Mouse (Mus musculus): ENCODE results near the gene Arhgap32.
"Not testable (repeated sequence)": the region's sequence is repeated elsewhere in the genome, so short reads cannot be mapped to it uniquely, and the experiment has no call there.

Arhgap32 gene

DNA sequence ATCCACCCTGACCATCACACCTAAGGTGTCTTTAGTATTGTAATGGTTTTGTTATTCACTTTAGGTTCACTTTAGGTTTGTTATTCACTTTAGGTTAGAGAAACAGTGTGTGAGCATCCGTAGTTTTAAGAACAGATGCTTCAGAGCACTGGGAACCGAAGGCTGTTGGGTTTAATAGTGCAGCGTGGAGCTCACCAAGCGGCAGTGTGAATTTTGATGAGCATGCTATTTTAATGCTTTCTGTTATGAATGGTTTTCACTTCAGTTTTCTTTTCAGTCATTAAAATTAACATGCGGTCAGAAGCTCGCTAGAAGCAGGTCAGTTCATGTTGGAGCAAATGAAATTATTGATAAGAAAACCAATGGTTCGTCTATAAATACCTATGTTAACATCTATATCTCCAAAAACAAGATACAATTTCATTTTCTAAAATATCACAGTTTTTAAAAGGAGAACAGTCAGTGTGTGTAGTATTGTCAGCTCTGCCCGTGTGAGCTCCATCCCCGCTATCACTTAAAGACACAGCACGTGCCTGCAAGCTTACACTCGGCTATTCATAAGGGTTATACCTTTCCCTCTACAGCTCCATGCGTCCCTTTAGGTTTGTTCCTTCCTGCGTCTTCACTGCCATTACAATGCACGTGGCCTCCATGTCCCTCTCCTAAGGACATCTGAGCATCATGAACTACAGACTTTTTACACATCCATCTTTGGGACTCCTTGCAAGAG, 21.9 kb downstream of the Arhgap32 start:
- no peak for DNase-seq (ENCODE audit: low read depth, low spot score)

- no peak for DNase-seq (ENCODE audit: low read depth, low spot score)
Observed at GRCm38 (mm10) chr9:32138616-32139015, 22.7 kb downstream of the Arhgap32 start.

DNA sequence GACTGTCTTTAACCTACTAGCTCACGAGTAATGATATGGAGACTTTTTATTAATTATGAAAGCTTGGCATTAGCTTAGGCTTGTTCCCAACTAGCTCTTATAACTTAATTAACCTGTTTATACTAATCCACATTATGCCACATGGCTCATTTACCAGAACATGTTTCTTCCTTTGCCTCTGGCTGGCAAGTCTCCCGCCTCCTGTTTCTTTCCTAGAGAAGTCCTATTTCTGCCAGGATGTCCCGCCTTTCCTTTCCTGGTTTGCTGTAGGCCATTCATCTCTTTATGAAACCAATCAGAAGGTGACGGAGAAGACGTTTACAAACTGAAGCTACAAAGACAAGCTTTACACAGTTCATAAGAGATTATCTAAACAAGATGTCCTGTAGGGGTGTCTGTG, 23.7 kb downstream of the Arhgap32 start:
- no peak for DNase-seq (ENCODE audit: low read depth, low spot score)

DNA sequence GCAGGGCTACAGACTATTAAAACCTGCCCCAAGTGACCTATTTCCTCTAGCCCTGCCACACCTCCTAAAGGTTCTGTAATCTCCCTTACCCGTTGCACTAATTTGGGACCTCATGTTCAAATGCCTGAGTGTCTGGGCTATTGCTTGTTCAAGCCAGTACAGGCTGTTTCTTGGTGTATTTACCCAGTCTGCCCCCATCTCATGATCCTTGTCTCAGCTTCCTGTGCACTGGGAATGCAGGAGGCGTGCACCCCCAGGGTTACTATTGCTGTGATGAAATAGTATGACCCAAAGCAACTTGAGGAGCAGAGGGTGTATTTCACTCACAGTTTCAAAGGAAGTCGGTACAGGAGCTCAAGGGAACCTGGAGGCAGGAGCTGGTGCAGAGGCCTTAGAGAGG, 26.9 kb downstream of the Arhgap32 start:
- DNase-seq (ENCODE audit: low read depth, low spot score): no peak

DNA sequence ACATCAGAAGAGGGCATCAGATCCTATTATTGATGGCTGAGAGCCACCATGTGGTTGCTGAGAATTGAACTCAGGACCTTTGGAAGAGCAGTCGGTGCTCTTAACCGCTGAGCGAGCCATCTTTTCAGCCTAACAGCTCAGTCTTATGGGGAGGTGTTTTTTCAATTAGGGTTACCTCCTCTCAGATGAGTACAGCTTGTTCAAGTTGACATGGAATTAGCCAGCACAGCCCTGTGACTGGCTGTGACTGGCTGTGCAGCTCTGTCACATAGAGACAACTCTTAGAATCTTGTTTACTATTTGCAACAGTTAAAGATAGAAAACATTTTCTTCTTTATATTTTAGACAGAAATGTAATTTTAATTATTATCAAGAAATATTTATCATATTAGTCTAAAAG, 27.5 kb downstream of the Arhgap32 start:
- no peak for DNase-seq (ENCODE audit: low read depth, low spot score)

- DNase-seq (ENCODE audit: low read depth, low spot score): no peak
Observed at GRCm38 (mm10) chr9:32146257-32146996, 30.5 kb downstream of the Arhgap32 start.

- no peak for DNase-seq (ENCODE audit: low read depth, low spot score)
Observed at GRCm38 (mm10) chr9:32149241-32149640, 33.3 kb downstream of the Arhgap32 start.

DNA sequence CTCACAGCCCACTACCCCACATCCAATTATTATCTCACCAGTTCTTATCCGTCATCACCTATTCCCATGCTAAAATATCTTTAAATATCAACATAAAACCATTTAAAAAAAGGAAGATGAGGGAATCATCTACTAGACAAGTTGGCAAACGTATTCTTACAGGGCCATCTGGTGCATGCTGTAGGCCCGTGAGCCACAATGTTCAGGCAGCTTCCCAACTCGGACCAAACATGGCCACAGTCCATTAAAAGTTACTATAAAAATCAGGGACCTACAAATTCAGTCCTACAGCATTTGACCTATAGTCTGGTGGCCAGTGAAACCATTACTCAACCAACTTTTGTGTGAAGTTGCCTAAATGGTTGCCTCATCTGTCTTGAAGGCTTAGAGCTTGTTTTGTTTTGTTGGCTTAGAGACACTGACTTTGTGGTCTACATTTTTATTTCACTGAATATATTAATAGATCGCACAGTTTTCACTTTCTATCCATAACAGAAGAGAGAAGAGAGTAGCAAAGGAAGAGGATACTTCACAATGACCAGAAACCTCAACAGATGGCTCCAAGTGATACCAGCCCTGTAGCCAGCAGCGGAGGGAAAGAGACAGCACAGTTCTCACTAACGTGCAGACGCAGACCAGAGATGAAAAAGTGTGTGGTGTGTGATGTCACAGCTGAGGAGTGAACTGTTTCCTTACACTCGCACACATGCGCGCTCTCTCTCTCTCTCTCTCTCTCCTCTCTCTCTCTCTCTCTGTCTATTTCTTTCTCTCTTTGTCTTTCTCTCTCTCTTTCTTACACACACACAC, 34.1 kb downstream of the Arhgap32 start:
- no peak for DNase-seq (ENCODE audit: low read depth, low spot score)

DNA sequence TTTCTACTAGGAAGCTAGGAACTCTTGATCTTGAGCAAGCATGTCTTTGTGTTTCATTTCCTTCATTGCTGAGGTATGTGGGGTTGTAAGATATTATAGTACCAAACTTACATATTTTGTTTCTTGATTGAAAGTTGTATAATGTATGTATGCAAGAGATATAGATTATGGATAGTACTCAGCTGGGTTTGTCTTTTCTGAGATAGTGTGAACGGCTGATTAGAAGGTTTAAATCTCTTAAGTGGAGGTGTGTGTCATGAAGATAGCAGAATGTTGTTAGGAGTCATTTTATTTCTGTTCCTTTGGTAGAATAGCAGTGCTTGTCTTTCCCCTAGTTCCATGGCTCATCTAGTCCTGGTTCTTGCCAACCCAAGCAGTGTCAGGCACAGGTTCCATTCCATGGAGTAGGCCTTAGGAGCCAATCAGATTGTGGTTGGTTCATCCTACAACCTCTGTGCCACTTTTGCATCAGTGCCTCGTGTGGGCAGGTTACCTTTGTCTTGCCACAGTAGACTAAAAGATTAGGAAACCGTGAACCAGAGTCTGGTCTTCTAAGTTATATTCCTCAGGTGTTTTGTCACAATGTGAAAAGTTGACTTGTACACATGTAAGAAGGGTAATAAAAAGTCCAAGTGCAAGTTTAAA, 38.9 kb downstream of the Arhgap32 start:
- no peak for DNase-seq (ENCODE audit: low read depth, low spot score)

DNA sequence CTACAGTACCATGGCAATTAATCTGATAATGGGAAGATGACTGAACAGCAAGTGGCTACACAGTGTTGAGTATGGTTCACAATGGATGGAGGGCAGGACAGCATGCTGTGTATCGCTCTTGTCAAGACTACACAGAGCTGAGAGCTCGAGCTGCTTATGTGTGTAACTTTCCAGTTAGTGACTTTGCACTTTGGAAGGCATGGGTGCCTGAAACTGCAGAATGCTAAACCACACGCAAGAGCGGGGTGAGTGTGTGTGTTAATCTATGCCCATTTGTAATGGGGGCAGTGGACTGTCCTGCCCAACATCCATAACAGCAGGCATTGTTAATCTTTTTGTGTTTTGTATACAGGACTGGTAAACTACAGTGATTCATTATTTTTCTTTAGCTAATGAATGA, 40.8 kb downstream of the Arhgap32 start:
- no peak for DNase-seq (ENCODE audit: low read depth, low spot score)

DNA sequence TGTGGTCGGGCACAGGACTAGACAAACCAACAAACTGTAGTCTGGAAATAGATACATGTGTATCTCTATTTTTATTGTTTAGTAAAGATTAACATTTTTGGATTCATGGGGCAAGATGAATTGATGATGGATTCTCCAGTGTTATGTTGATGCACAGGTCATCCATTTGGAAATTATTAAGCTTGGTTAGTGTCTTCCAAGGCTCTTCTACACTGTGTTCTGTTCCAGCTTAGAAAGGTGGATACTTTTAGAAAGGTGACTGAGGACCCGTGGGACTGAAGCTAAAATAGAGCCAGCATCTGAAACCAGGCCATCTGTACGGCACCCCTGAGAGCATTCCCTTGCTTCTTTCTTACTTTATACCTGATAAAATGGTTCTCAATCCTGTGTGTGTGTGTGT, 41.3 kb downstream of the Arhgap32 start:
- DNase-seq (ENCODE audit: low read depth, low spot score): no peak

DNA sequence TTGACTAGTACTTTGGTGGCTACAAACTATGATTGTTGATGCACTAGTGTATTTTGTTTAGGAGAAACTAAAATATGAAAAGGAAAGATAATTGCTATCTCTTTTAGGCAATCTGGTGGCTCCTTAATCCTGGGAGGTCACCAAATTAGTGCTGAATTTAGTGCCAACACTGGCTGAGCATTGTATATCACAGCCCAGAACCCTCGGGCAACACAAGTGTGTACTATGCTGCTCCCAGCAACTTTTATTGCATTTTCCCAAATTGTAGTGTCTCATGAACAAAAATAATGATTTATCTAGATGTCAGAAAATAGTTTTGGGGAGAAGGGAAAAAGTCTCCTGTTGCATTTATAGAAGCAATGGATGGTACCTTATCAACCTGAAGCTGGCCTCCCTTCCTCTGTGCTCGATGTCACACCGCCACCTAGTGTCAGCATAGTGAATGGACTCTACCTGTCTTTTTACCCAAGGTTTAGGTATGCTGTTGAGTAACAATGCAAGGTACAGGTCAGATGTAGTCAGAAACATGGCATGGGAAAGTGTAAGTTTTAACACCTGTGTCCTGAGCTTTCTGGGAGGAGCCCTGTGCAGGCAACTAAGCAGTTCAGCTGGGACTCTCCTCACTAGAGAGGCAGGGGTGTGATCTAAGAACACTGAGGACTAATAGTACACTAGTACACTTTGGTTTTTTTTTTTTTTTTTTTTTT, 43.1 kb downstream of the Arhgap32 start:
- peak; percentile 22 for DNase-seq (ENCODE audit: low read depth, low spot score)

DNA sequence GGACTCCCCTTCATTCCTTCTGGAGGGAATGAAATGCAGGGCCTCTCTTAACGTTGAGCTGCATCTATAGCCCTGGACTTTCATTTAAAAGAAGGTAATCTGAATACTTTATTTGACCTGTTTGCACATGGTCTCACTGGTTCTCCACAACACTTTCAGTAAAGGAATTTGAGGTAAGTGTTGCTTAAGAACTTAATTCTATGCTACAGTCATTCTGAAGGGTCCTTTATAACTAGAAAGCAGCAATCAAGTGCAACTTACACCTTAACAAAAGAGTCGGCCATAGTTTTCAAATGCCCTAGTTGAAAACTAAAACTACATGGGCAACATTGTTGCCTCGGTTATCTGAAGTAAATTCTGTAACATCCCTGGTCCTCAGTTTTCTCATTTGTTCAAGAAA, 43.8 kb downstream of the Arhgap32 start:
- DNase-seq (ENCODE audit: low read depth, low spot score): no peak

DNA sequence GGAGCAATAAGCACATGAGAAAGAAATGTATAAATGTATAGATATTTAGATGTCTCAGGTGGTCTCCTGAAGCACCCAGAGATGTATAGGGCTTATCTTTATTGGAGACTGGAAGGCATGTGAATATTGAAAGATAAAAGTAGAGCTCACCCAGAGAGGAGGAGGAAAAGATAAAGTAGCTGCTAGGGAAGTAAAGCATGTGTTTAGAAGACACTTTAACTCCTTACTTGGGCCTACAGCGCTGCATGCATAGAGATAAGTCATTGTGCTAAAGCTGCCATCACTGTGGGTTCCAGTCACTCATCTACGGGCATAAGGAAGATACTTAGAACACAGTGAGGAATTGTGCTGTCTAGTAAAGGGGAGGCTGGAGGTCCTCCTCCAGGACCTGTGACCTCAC, 46.9 kb downstream of the Arhgap32 start:
- no peak for DNase-seq (ENCODE audit: low read depth, low spot score)

- not testable (repeated sequence) for DNase-seq (ENCODE audit: low read depth, low spot score)
Observed at GRCm38 (mm10) chr9:32163820-32164219, 47.9 kb downstream of the Arhgap32 start.

- no peak for DNase-seq (ENCODE audit: low read depth, low spot score)
Observed at GRCm38 (mm10) chr9:32168546-32169137, 52.7 kb downstream of the Arhgap32 start.

GRCm38 (mm10) chr9:32170713-32171112, 54.8 kb downstream of the Arhgap32 start:
- no peak for DNase-seq (ENCODE audit: low read depth, low spot score)

DNA sequence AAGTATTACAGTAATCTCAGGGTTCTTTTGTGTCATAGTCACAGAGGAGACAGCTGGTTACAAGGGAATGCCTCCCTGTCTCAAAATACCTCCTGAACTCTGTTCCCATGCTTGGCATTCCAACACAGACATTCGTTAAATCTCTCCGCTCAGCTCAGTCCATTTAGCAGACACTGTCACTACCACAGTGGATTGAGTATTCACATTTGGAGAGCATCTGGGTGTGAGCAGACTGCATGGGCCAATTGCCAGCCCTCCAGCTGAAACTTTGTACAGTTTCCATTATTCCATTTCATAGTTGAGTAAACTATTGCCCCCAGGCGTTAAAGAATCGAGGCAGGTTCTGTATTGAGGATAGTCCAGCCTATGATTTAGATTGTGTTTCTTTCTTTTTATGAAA, 60.7 kb downstream of the Arhgap32 start:
- DNase-seq (ENCODE audit: low read depth, low spot score): no peak

GRCm38 (mm10) chr9:32181170-32181569, 65.2 kb downstream of the Arhgap32 start:
- no peak for DNase-seq (ENCODE audit: low read depth, low spot score)

DNA sequence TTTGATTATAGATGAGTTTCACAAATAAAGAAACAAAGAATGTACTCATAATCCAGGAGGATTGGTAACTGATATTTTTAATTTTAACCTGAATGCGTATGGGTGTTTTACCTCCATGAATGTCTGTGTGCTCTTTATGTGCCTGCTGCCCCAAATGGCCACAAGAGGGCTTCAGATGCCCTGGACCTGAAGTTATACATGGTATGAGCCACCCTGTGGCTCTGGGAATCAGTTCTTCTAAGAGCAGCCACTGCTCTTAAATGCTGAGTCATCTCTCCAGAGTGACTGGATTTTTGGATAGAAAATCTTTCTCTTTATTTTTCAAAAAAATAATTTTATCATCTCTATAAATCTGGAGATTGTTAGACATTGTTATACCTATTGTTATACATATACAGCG, 70.6 kb downstream of the Arhgap32 start:
- DNase-seq (ENCODE audit: low read depth, low spot score): no peak

Data from c-Kit-negative CD71-positive TER-119-positive erythroid progenitor cells, embryonic 14.5 days (primary cell).